Mouse (Mus musculus): ENCODE data around the gene Colgalt2. TPM values are rescaled to one million over a fixed set of nuclear protein-coding genes. Genes with fewer than 3 reads are reported as not detected.

The Colgalt2 gene
- polyA plus RNA-seq, 1 experiment from 2014 or later: 1.3 TPM

Other genes with a start within 250 kb of the Colgalt2 start
- 83.5 and 102 TPM in 2 replicates for gene Tsen15, start 13.1 kb upstream of the Colgalt2 start, polyA plus RNA-seq (2014; fragmentation: Nextera tagmentation; extraction: Ambion mirVana)

All from kidney, embryonic 14.5 days (tissue).